Mouse (Mus musculus) midbrain, postnatal 0 days (tissue): ENCODE measurements at regions not wholly inside any gene's neighbourhood (a gene's known extent, or its start where the extent isn't known, plus 50 kb on each side); places are given as distances from the start of the nearest gene placed in this dataset.

Source experiments
- ATAC-seq: fragments of 200-750 bp; cut with Nextera tagmentation; 2 replicates; pipeline ENCODE4 v1.8.0; 2017; ENCODE audit warnings: moderate number of reproducible peaks, mild to moderate bottlenecking, moderate TSS enrichment, moderate library complexity; ENCODE audit not compliant: low FRiP score
- DNase-seq: peaks from one replicate; pipeline ENCODE4 v3.0.0-alpha.2; 2015; ENCODE audit warnings: low spot score
- H3K27ac ChIP-seq: fragments of 300-500 bp; sonication (generic); 2 replicates; pipeline ENCODE4 v1.5.1; 2014; ENCODE audit warnings: low read depth, mild to moderate bottlenecking, low read length, mixed read lengths
- H3K27me3 ChIP-seq: fragments of 300-500 bp; sonication (generic); 2 replicates; pipeline ENCODE4 v1.6.1; 2014; ENCODE audit warnings: low read length, control low read depth, mixed read lengths; ENCODE audit not compliant: insufficient read depth
- H3K36me3 ChIP-seq: fragments of 300-500 bp; sonication (generic); 2 replicates; pipeline ENCODE4 v1.6.1; 2014; ENCODE audit warnings: low read length, control low read depth, mixed read lengths; ENCODE audit not compliant: insufficient read depth
- H3K4me1 ChIP-seq: fragments of 300-500 bp; sonication (generic); 2 replicates; pipeline ENCODE4 v1.6.1; 2014; ENCODE audit warnings: mild to moderate bottlenecking, control low read depth, antibody characterized with exemption, low read length, mixed read lengths; ENCODE audit not compliant: insufficient read depth
- H3K4me2 ChIP-seq: fragments of 300-500 bp; sonication (generic); 2 replicates; pipeline ENCODE4 v1.6.1; 2014; ENCODE audit warnings: low read depth, mild to moderate bottlenecking, low read length, mixed read lengths; ENCODE audit not compliant: poor library complexity, severe bottlenecking
- H3K4me3 ChIP-seq: fragments of 300-500 bp; sonication (generic); 2 replicates; pipeline ENCODE4 v1.5.1; 2014; ENCODE audit warnings: low read depth, mild to moderate bottlenecking, low read length, moderate library complexity
- H3K9ac ChIP-seq: fragments of 300-500 bp; sonication (generic); replicated peaks from 2 replicates; pipeline ENCODE4 v1.6.1; 2014; ENCODE audit warnings: mild to moderate bottlenecking, low read length, moderate library complexity, mixed read lengths; ENCODE audit not compliant: poor library complexity, severe bottlenecking
- H3K9me3 ChIP-seq: fragments of 300-500 bp; sonication (generic); 2 replicates; pipeline ENCODE4 v1.6.1; 2016; ENCODE audit warnings: low read length, control low read depth
- CTCF ChIP-seq: IDR thresholded peaks from 2 replicates; pipeline ENCODE4 v1.5.1; 2016; ENCODE audit warnings: antibody characterized with exemption, mild to moderate bottlenecking
- WGBS: fragments of 180-500 bp; shearing (Covaris S2); extraction: QIAGEN DNeasy Blood & Tissue Kit; methylation state at CpG from one replicate; pipeline ENCODE4 v1.1.7; 2014; 5-methylcytosine and 5-hydroxymethylcytosine counted together

- WGBS, result 84% methylated on average over 4 of the region's 4 CpGs
- TF ChIP-seq CTCF, result no peak
These were observed 172.7 kb upstream of the Klf4 start for GRCm38 (mm10) chr4:55704921-55705320.

GRCm38 (mm10) chr4:55703346-55703916 lies 171.2 kb upstream of the Klf4 start:
- no peak overlapping the region for H3K4me2 ChIP-seq
- H3K9ac ChIP-seq, result no peak overlapping the region
- no peak for DNase-seq
- H3K4me1 ChIP-seq, result no peaks in the 10 kb centered on the region
- ATAC-seq, result no peak
- no peak overlapping the region for H3K4me3 ChIP-seq
- no peaks in the 10 kb centered on the region for H3K36me3 ChIP-seq
- H3K9me3 ChIP-seq, result no peaks in the 10 kb centered on the region
- TF ChIP-seq CTCF, result no peak
- H3K27me3 ChIP-seq, result no peaks in the 10 kb centered on the region
- H3K27ac ChIP-seq, result no peak overlapping the region
- 71% methylated on average over 2 of the region's 2 CpGs for WGBS

More at GRCm38 (mm10) chr4:55704921-55705320, 172.7 kb upstream of the Klf4 start:
- no peaks in the 10 kb centered on the region for H3K36me3 ChIP-seq
- H3K9me3 ChIP-seq, result no peaks in the 10 kb centered on the region
- DNase-seq (no peak), ATAC-seq (no peak)
- no peak overlapping the region for H3K4me2 ChIP-seq
- H3K4me1 ChIP-seq, result no peaks in the 10 kb centered on the region
- H3K4me3 ChIP-seq, result no peak overlapping the region
- no peak overlapping the region for H3K9ac ChIP-seq
- H3K27me3 ChIP-seq, result no peaks in the 10 kb centered on the region
- no peak overlapping the region for H3K27ac ChIP-seq

- 87% methylated on average over 2 of the region's 2 CpGs for WGBS
- TF ChIP-seq CTCF, result no peak
- H3K9me3 ChIP-seq, result no peaks in the 10 kb centered on the region
- no peaks in the 10 kb centered on the region for H3K36me3 ChIP-seq
- no peak overlapping the region for H3K27ac ChIP-seq
- H3K4me3 ChIP-seq, result no peak overlapping the region
- H3K4me2 ChIP-seq, result no peak overlapping the region
- H3K27me3 ChIP-seq, result no peaks in the 10 kb centered on the region
- no peaks in the 10 kb centered on the region for H3K4me1 ChIP-seq
- DNase-seq (no peak), ATAC-seq (no peak)
- H3K9ac ChIP-seq, result no peak overlapping the region
These were observed 169.1 kb upstream of the Klf4 start for GRCm38 (mm10) chr4:55701334-55701733.

GRCm38 (mm10) chr4:55699917-55700316 lies 167.7 kb upstream of the Klf4 start:
- Histone ChIP-seq H3K36me3 (no peaks in the 10 kb centered on the region), H3K27ac (no peak overlapping the region), H3K4me3 (no peak overlapping the region), H3K9ac (no peak overlapping the region), H3K4me1 (no peaks in the 10 kb centered on the region), H3K27me3 (no peaks in the 10 kb centered on the region), H3K4me2 (no peak overlapping the region), H3K9me3 (no peaks in the 10 kb centered on the region)
- ATAC-seq (no peak), DNase-seq (no peak)
- 81% methylated on average over 8 of the region's 8 CpGs for WGBS
- no peak for TF ChIP-seq CTCF

DNA sequence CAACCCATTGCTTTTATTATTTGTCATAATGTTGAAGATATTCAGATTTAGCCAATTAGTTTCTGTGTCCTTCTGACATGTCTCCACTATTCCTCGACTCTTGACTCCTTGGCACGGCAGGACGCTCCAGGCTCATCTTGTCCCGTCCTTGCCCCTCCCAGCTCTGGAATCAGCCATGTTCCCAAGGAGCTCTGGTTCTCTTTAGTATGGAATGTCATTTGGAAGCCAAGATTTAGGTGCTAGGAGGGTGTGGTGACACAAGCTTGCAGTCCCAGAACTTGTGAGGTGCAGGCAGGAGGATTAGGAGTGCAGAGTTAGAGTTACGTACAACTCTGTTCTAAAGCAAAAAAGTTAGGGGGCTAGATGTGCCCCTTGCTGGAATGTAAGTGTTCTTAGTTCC lies 166.9 kb upstream of the Klf4 start:
- Histone ChIP-seq H3K4me2 (no peak overlapping the region), H3K4me1 (no peaks in the 10 kb centered on the region), H3K4me3 (no peak overlapping the region), H3K9ac (no peak overlapping the region), H3K9me3 (no peaks in the 10 kb centered on the region), H3K36me3 (no peaks in the 10 kb centered on the region), H3K27me3 (no peaks in the 10 kb centered on the region), H3K27ac (no peak overlapping the region)
- DNase-seq (no peak), ATAC-seq (no peak)
- whole genome bisulfite sequencing, result 82% methylated on average over 5 of the region's 5 CpGs
- no peak for TF ChIP-seq CTCF

DNA sequence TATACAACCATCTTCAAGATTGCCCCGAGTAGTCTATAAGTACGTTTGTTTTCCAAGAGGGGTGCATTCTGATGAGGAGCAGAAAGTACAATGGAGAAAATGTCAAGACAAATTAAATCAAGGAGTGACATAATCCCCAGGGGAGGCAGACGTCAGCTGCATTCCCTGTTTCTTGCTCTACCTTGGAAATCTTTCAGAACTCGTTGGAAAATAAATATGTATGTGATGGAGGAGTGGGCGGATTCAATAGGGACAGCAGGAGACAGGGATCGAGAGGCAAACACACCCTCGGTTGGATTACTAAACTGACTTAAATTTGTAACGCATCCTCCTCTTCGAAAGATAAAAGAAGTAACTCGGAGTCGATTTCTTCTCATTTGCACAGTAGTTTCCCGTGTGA lies 164.8 kb upstream of the Klf4 start:
- Histone ChIP-seq H3K27me3 (no peaks in the 10 kb centered on the region), H3K9ac (no peak overlapping the region), H3K4me1 (no peaks in the 10 kb centered on the region), H3K9me3 (no peaks in the 10 kb centered on the region), H3K36me3 (no peaks in the 10 kb centered on the region), H3K4me2 (no peak overlapping the region), H3K4me3 (no peak overlapping the region), H3K27ac (no peak overlapping the region)
- no peak for TF ChIP-seq CTCF
- ATAC-seq (no peak), DNase-seq (no peak)
- 21% methylated on average over 12 of the region's 12 CpGs for WGBS
